Mouse (Mus musculus) C2C12 (cell line): Measurements from ENCODE around the gene Olfr263.

Source experiments
- CTCF ChIP-seq: IDR thresholded peaks from one replicate; pipeline ENCODE4 v1.5.1; 2011; ENCODE audit not compliant: control insufficient read depth, insufficient read depth, insufficient read length
- FOSL1 ChIP-seq: IDR thresholded peaks from one replicate; pipeline ENCODE4 v1.8.0; 2011; ENCODE audit warnings: mild to moderate bottlenecking, low read length; ENCODE audit not compliant: poor library complexity, insufficient read depth, severe bottlenecking
- MYOD1 ChIP-seq: IDR thresholded peaks from one replicate; pipeline ENCODE4 v1.6.1; 2011; ENCODE audit warnings: low read depth; ENCODE audit not compliant: control insufficient read depth, insufficient read length
- MYOG ChIP-seq: IDR thresholded peaks from one replicate; pipeline ENCODE4 v1.6.1; 2011; ENCODE audit not compliant: control insufficient read depth, insufficient read length; ENCODE audit errors: extremely low read depth

- TF ChIP-seq MYOD1 (no peak), CTCF (no peak), MYOG (no peak), FOSL1 (no peak)
Observed at GRCm38 (mm10) chr13:21177657-21178056, 48.2 kb downstream of the Olfr263 start.
